Mouse (Mus musculus): ENCODE measurements around the gene Nprl3. TPM values are rescaled to one million over a fixed set of nuclear protein-coding genes. Genes with fewer than 3 reads are reported as not detected.

The Nprl3 gene
- total and polyA plus RNA-seq, 2 experiments: 13.4 to 65.4 TPM

- Histone ChIP-seq H3K27me3 (ENCODE audit: control insufficient read depth, insufficient read depth, low read length) (no peaks in the 10 kb centered on the region), H3K36me3 (ENCODE audit: control insufficient read depth, insufficient read depth, low read length) (no peaks in the 10 kb centered on the region), H3K4me1 (ENCODE audit: control insufficient read depth, insufficient read depth, low read length) (peaks cover 13% of the 10 kb centered on the region), H3K27ac (replicated peaks; ENCODE audit: insufficient read depth, low read depth, low read length) (no peak overlapping the region), H3K79me2 (ENCODE audit: control insufficient read depth, insufficient read depth, low read length) (no peaks in the 10 kb centered on the region; the same call in 1 of the 2 replicates), H3K4me3 (ENCODE audit: insufficient read depth, low read depth, low read length) (peak overlapping the region; percentile 65), H3K9ac (ENCODE audit: low read depth, low read length) (peak overlapping the region; percentile 69)
- TF ChIP-seq POLR2A (IDR thresholded peaks at IDR 0.05; ENCODE audit: extremely low read depth, insufficient read depth, low read length) (no peak), CTCF (IDR thresholded peaks at IDR 0.05; ENCODE audit: low read depth, low read length) (no peak)
- peak; percentile 60 for DNase-seq (ENCODE audit: extremely low read depth, low read depth, low spot score)
- 63% methylated on average over 10 of the region's 10 CpGs for WGBS
Measured at GRCm38 (mm10) chr11:32220607-32221224, 46.8 kb downstream of the Nprl3 start.

DNA sequence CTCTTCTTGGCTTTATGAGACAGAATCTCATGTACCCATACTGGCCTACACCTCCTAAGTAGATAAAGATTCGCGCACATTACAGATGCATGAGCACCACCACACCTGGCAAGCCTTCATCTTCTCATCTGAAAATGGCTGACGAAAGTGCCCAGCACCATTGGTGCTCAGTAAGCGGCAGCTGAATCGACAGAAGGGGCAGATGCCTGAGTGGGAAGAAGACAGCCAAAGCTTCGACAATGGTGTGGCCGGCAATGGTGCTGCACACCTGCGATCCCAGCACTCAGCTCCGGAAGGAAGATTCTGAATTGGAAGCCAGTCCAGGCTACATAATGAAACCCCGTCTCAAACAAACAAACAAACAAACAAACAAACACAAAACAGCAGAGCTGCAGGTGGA is 48.2 kb downstream of the Nprl3 start:
- DNase-seq (ENCODE audit: extremely low read depth, low read depth, low spot score): no peak
- TF ChIP-seq CTCF (IDR thresholded peaks at IDR 0.05; ENCODE audit: low read depth, low read length) (no peak), POLR2A (IDR thresholded peaks at IDR 0.05; ENCODE audit: extremely low read depth, insufficient read depth, low read length) (no peak)
- Histone ChIP-seq H3K9ac (ENCODE audit: low read depth, low read length) (no peak overlapping the region), H3K79me2 (ENCODE audit: control insufficient read depth, insufficient read depth, low read length) (no peaks in the 10 kb centered on the region; the same call in 1 of the 2 replicates), H3K27me3 (ENCODE audit: control insufficient read depth, insufficient read depth, low read length) (no peaks in the 10 kb centered on the region), H3K36me3 (ENCODE audit: control insufficient read depth, insufficient read depth, low read length) (no peaks in the 10 kb centered on the region), H3K4me3 (ENCODE audit: insufficient read depth, low read depth, low read length) (no peak overlapping the region), H3K27ac (replicated peaks; ENCODE audit: insufficient read depth, low read depth, low read length) (no peak overlapping the region), H3K4me1 (ENCODE audit: control insufficient read depth, insufficient read depth, low read length) (peaks cover 5% of the 10 kb centered on the region; the same call in 1 of the 2 replicates)
- 96% methylated on average over 10 of the region's 10 CpGs for WGBS

- Histone ChIP-seq H3K9ac (ENCODE audit: low read depth, low read length) (no peak overlapping the region), H3K79me2 (ENCODE audit: control insufficient read depth, insufficient read depth, low read length) (no peaks in the 10 kb centered on the region; the same call in 1 of the 2 replicates), H3K36me3 (ENCODE audit: control insufficient read depth, insufficient read depth, low read length) (no peaks in the 10 kb centered on the region), H3K27ac (replicated peaks; ENCODE audit: insufficient read depth, low read depth, low read length) (no peak overlapping the region), H3K4me1 (ENCODE audit: control insufficient read depth, insufficient read depth, low read length) (peaks cover 5% of the 10 kb centered on the region; the same call in 1 of the 2 replicates), H3K27me3 (ENCODE audit: control insufficient read depth, insufficient read depth, low read length) (no peaks in the 10 kb centered on the region), H3K4me3 (ENCODE audit: insufficient read depth, low read depth, low read length) (no peak overlapping the region)
- 78% methylated on average over 6 of the region's 6 CpGs for WGBS
- no peak for DNase-seq (ENCODE audit: extremely low read depth, low read depth, low spot score)
- no peak for TF ChIP-seq POLR2A (IDR thresholded peaks at IDR 0.05; ENCODE audit: extremely low read depth, insufficient read depth, low read length)
- TF ChIP-seq CTCF (IDR thresholded peaks at IDR 0.05; ENCODE audit: low read depth, low read length): no peak
Measured at GRCm38 (mm10) chr11:32218501-32219050, 48.9 kb downstream of the Nprl3 start.

DNA sequence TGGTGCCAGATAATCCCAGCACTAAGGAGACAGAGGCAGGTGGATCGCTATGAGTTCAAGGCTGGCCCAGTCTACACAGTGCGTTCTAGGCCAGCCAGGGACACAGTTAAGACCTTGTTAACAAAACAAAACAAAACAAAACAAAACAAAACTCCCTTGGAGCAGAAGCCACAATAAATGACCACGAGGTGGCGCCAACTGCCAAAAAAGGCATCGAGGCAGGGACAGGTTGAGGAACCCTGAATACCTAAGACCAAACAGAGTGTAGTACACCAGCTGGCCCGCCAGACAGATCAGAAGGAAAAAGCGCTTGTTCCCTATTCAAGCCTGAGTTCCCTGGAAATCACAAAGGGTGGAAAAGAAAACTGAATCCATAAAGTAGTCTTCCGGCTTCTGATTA is 50.7 kb downstream of the Nprl3 start:
- no peaks in the 10 kb centered on the region for H3K27me3 ChIP-seq (ENCODE audit: control insufficient read depth, insufficient read depth, low read length)
- H3K4me1 ChIP-seq (ENCODE audit: control insufficient read depth, insufficient read depth, low read length): 0 out of 2 replicates have a peak, but pooled peaks cover 2% of the 10 kb centered on the region
- no peak overlapping the region for H3K9ac ChIP-seq (ENCODE audit: low read depth, low read length)
- 29% methylated on average over 8 of the region's 8 CpGs for WGBS
- no peak overlapping the region for H3K4me3 ChIP-seq (ENCODE audit: insufficient read depth, low read depth, low read length)
- H3K27ac ChIP-seq (replicated peaks; ENCODE audit: insufficient read depth, low read depth, low read length): no peak overlapping the region
- peak; percentile 59 for DNase-seq (ENCODE audit: extremely low read depth, low read depth, low spot score)
- H3K36me3 ChIP-seq (ENCODE audit: control insufficient read depth, insufficient read depth, low read length): no peaks in the 10 kb centered on the region
- TF ChIP-seq CTCF (IDR thresholded peaks at IDR 0.05; ENCODE audit: low read depth, low read length): peak; percentile 73
- no peak for TF ChIP-seq POLR2A (IDR thresholded peaks at IDR 0.05; ENCODE audit: extremely low read depth, insufficient read depth, low read length)
- H3K79me2 ChIP-seq (ENCODE audit: control insufficient read depth, insufficient read depth, low read length): no peaks in the 10 kb centered on the region; the same call in 1 of the 2 replicates

- no peak overlapping the region for H3K4me3 ChIP-seq (ENCODE audit: insufficient read depth, low read depth, low read length)
- no peaks in the 10 kb centered on the region; the same call in 1 of the 2 replicates for H3K79me2 ChIP-seq (ENCODE audit: control insufficient read depth, insufficient read depth, low read length)
- H3K27ac ChIP-seq (replicated peaks; ENCODE audit: insufficient read depth, low read depth, low read length): no peak overlapping the region
- H3K4me1 ChIP-seq (ENCODE audit: control insufficient read depth, insufficient read depth, low read length): no peaks in the 10 kb centered on the region
- peak; percentile 36 for DNase-seq (ENCODE audit: extremely low read depth, low read depth, low spot score)
- no peaks in the 10 kb centered on the region for H3K36me3 ChIP-seq (ENCODE audit: control insufficient read depth, insufficient read depth, low read length)
- TF ChIP-seq POLR2A (IDR thresholded peaks at IDR 0.05; ENCODE audit: extremely low read depth, insufficient read depth, low read length): no peak
- TF ChIP-seq CTCF (IDR thresholded peaks at IDR 0.05; ENCODE audit: low read depth, low read length): no peak
- H3K27me3 ChIP-seq (ENCODE audit: control insufficient read depth, insufficient read depth, low read length): no peaks in the 10 kb centered on the region
- H3K9ac ChIP-seq (ENCODE audit: low read depth, low read length): no peak overlapping the region
- WGBS: 85% methylated on average over 18 of the region's 18 CpGs
Measured at GRCm38 (mm10) chr11:32215372-32216162, 51.9 kb downstream of the Nprl3 start.

All from liver, adult 2 months (tissue).